Mouse (Mus musculus) lung, postnatal 14 days (tissue): ENCODE data around the gene Zfp428.

ENCODE experiments used
- DNase-seq: peaks from one replicate; pipeline ENCODE4 v3.0.0; 2021

Gene Zfp428

GRCm38 (mm10) chr7:24561450-24561849, 54.6 kb downstream of the Zfp428 start:
- no peak for DNase-seq

GRCm38 (mm10) chr7:24563191-24563836, 56.5 kb downstream of the Zfp428 start:
- DNase-seq = no peak

- no peak for DNase-seq
These were observed 57.0 kb downstream of the Zfp428 start for GRCm38 (mm10) chr7:24563837-24564206.

GRCm38 (mm10) chr7:24564607-24565265, 57.9 kb downstream of the Zfp428 start:
- peak; percentile 81 for DNase-seq
